Mouse (Mus musculus): ENCODE measurements around the gene Dnajc14. TPM values are rescaled to one million over a fixed set of nuclear protein-coding genes. Genes with fewer than 3 reads are reported as not detected.

The Dnajc14 gene
- 10 to 100 TPM; 59.9 to 65.7 TPM for total RNA-seq (2021)
- long read RNA-seq, full-length matches to known transcripts: 53 of 66 reads
- long read RNA-seq, partial matches to known transcripts: 5 of 66 reads
- long read RNA-seq, other reads (novel, unspliced or antisense): 8 of 66 reads

- DNase-seq (ENCODE audit: low spot score in 2 of 2): peak; percentile 68 to 73
Measured at GRCm38 (mm10) chr10:128803771-128804270, at the start of gene Dnajc14. TSS of gene Dnajc14 (plus strand) at chr10:128804062.

- no peak for DNase-seq (ENCODE audit: low spot score in 2 of 2)
Measured at GRCm38 (mm10) chr10:128772895-128773294, 31.0 kb upstream of the Dnajc14 start.

DNA sequence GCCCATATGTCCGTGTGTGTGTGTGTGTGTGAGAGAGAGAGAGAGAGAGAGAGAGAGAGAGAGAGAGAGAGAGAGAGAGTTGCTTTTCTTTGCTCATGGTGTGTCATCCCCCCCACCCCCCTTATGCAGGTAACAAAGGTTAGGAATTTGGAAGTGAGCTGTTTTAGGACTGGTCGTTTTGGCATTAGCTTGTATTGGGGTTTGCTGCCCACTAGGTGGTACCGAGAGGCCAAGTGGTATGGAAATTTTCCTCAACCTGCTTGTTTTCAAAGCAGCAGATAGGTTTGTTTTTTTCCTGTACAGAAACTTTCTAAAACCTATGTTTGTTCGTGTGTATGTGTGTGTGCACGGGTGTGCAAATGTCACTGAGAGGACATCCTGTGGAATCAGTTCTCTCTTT is 30.2 kb upstream of the Dnajc14 start:
- DNase-seq (ENCODE audit: low spot score in 2 of 2): no peak

GRCm38 (mm10) chr10:128778441-128778840 is 25.4 kb upstream of the Dnajc14 start:
- no peak for DNase-seq (ENCODE audit: low spot score in 2 of 2)

GRCm38 (mm10) chr10:128779011-128779795 is 24.7 kb upstream of the Dnajc14 start:
- DNase-seq (ENCODE audit: low spot score in 2 of 2): no peak

DNA sequence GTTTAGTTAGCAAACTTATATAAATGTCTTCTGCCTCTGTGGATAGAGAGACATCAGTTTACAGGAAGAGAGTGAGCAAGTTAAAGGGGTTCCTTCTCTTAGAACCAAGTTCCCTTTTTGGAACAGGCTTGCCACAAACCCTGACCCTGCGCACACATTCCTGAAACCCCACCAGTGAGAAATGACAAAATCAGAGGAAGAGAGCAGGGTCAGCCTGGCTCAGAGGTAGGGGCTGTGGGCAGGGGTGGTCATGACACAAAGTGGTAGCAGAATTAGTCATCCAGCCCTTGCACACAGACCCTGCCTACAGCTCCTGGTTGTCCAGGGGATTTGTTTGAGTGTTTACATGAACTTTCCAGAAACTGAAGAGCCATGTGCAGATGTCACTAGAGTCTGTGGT is 23.7 kb upstream of the Dnajc14 start:
- DNase-seq (ENCODE audit: low spot score in 2 of 2): no peak

- DNase-seq (ENCODE audit: low spot score in 2 of 2): no peak
Measured at GRCm38 (mm10) chr10:128790398-128791124, 13.3 kb upstream of the Dnajc14 start, which contains the start of gene Mmp19. TSS of gene Mmp19 (plus strand) at chr10:128790910.

GRCm38 (mm10) chr10:128792041-128792440 is 11.8 kb upstream of the Dnajc14 start:
- no peak for DNase-seq (ENCODE audit: low spot score in 2 of 2)

- no peak for DNase-seq (ENCODE audit: low spot score in 2 of 2)
Measured at GRCm38 (mm10) chr10:128793258-128793657, 10.6 kb upstream of the Dnajc14 start.

DNA sequence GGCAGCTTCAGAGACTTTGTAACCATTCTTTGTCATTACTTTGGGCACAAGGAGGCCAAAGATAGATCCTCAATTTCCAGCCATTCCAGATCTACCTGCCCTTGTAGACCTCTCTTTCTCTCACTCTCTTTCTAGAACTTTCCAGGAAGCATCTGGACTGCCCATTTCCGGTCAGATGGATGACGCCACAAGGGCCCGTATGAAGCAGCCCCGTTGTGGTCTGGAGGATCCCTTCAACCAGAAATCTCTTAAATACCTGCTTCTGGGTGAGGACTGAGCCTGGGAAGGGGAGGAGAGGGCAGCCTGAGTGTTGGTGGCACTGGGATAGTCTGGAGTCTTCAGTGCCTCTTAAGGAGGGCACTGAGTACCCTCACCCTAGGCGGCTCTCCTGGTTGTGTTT is 9.5 kb upstream of the Dnajc14 start:
- no peak for DNase-seq (ENCODE audit: low spot score in 2 of 2)

DNA sequence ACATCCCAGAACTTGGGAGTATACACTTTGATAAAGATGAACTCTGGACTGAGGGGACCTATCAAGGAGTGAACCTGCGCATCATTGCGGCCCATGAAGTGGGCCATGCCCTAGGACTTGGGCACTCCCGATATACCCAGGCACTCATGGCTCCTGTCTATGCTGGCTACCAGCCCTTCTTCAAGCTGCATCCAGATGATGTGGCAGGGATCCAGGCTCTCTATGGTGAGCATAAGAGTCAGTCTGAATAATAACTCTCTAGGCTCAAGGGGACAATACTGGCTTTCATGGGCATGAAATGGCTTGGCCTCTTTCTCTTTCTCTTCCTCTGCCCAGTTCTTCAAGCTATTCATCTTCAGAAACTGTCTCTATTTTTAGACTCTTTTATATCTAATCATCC is 8.3 kb upstream of the Dnajc14 start:
- DNase-seq (ENCODE audit: low spot score in 2 of 2): no peak

DNA sequence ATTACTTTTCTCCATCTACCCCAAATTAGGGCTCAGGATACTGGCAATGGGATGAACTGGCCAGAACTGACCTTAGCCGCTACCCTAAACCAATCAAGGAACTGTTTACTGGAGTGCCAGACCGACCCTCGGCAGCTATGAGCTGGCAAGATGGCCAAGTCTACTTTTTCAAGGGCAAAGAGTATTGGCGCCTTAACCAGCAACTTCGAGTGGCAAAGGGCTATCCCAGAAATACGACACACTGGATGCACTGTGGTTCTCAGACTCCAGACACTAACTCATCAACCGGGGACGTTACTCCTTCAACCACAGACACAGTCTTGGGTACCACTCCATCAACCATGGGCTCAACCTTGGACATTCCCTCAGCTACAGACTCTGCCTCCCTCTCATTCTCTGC is 5.2 kb upstream of the Dnajc14 start:
- no peak for DNase-seq (ENCODE audit: low spot score in 2 of 2)

GRCm38 (mm10) chr10:128801981-128802495 is 1.8 kb upstream of the Dnajc14 start:
- DNase-seq (ENCODE audit: low spot score in 2 of 2): no peak

GRCm38 (mm10) chr10:128802956-128803355 is 906 bp upstream of the Dnajc14 start:
- DNase-seq (ENCODE audit: low spot score in 2 of 2): no peak

DNA sequence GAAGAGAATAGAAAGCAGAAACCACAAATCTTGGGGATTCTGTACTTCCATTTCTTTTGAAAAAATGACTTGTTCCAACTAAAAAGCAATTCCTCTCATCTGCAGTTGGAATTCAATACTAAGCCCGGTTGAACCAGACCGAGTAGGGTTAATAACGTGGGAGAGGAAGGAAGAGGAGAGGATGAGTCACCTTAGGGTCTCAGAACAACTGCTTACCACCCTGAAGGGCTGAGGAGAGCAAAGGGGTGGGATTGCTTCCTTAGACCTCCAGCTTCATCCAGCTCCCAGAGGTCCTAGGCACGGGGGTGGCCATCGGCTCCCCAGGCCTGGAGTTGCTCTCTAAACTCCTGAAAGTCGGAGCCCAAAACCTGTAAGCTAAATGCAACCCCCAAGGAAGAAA is 501 bp upstream of the Dnajc14 start:
- no peak for DNase-seq (ENCODE audit: low spot score in 2 of 2)

DNA sequence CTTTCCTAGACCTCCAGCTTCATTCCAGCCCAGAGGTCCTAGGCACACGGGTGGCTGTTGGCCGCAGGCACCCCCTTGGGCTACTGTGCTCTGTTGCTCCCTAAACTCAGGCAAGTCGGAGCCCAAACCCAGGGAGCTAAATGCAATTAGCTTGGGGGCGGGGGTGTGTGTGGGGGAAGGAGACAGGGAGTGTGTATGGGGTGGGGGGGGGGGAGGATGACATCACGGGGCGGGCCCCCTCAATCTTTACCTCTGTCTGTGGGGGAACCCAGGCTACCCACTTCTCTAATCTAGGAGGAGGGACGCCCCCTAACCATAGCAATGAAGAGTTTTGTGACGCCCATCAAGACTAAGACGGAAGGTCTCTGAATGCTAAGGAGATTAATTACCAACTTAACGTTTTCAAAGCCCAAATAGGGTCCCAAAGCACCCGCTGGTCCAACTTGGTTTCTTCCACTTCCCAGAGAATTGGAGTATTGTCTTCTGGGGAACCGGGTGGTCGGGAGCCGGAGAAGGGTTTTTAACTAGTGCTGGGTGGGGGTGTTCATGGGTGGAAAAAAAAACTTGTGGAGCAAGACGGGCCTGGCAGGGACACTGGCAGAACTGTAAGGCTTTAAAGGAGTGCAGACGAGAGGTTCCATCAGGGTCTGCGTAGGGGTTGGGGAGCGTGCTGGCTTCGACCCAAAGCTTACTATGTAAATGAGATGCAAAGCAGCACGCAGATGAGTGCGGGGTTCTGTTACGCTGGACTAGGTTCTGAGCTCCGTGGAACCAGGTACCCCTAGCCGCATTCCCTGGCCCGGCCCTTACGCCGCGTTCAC is 619 bp downstream of the Dnajc14 start, which contains the start of gene Tmem198b:
Gene Tmem198b (minus strand): TSS at position 100 of the 821 bp plus-strand sequence.
- peak; percentile 76 to 80 for DNase-seq (ENCODE audit: low spot score in 2 of 2)

GRCm38 (mm10) chr10:128805092-128806000 is 1.5 kb downstream of the Dnajc14 start:
- DNase-seq (ENCODE audit: low spot score in 2 of 2): peak; percentile 89 to 96

GRCm38 (mm10) chr10:128806086-128806485 is 2.2 kb downstream of the Dnajc14 start:
- no peak for DNase-seq (ENCODE audit: low spot score in 2 of 2)

- no peak for DNase-seq (ENCODE audit: low spot score in 2 of 2)
Measured at GRCm38 (mm10) chr10:128807018-128807417, 3.2 kb downstream of the Dnajc14 start.

GRCm38 (mm10) chr10:128817033-128817432 is 13.2 kb downstream of the Dnajc14 start, which contains the start of gene Sarnp:
TSS of gene Sarnp (plus strand) at chr10:128817333.
- no peak for DNase-seq (ENCODE audit: low spot score in 2 of 2)
